Mouse (Mus musculus) leukemia stem cell, adult 10-12 weeks (primary cell): Measurements from ENCODE around the gene Rab1b. TPM values are rescaled to one million over a fixed set of nuclear protein-coding genes. Genes with fewer than 3 reads are reported as not detected.

Experiments
- polyA plus RNA-seq: library from polyadenylated mRNA; stranded (reverse); fragments of >175 nt; gene quantifications from 2 replicates; pipeline ENCODE4 v1.2.3, GENCODE M21; 2012; ENCODE audit warnings: low replicate concordance

The Rab1b gene
- 269 and 344 TPM in 2 replicates for polyA plus RNA-seq

DNA sequence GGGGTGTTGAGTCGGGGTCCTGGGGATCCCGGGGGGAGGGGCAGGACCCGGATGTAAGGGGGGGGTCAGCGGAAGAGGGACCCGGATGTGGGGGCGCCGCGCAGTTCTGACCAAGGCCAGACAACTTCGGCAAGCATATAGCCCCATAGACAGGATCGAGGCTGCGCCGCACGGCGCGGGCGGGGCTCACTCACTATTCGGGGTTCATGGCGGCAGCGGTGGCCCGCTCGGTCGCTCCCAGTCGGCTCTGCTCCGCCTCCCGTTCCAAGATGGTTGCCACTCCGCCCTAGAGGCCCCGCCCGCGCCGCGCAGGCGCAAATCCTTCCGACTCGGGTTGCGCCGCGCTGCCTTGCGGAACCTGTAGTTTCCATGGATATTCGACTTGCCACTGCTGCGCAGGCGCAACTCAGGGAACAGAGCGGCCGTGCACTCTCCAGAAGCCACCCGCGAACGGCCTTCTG lies at the start of gene Rab1b:
Gene Rab1b, minus strand, starts transcription at position 342 of the 461 bp plus-strand sequence.

DNA sequence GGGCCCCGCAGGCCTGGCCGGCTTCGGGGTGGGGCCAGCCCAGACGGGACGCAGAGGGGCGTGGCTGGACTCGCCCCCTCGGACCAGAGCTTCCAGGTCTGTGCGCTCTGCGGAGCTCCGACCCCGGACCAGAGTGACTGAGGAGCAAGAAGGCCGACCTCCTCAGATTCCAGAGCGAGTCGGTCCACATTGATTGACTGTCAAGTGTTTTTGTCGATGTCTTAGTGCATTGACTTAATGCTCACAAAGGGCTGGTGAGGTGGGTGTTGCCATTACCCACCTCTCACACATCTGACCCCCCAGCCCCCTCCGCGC lies 11.5 kb upstream of the Rab1b start, which contains the start of gene Klc2:
Gene Klc2, minus strand, starts transcription at position 177 of the 315 bp plus-strand sequence.

GRCm38 (mm10) chr19:5098363-5099143 lies 8.3 kb downstream of the Rab1b start, which contains the start of gene Cnih2:
Cnih2 (minus strand) TSS chr19:5098521.

GRCm38 (mm10) chr19:5087884-5088728 lies 18.8 kb downstream of the Rab1b start, which contains the start of gene Yif1a:
Yif1a (plus strand) TSS chr19:5088538.

GRCm38 (mm10) chr19:5085145-5085863 lies 21.6 kb downstream of the Rab1b start, which contains the start of gene Tmem151a:
Tmem151a (minus strand) TSS chr19:5085531.

DNA sequence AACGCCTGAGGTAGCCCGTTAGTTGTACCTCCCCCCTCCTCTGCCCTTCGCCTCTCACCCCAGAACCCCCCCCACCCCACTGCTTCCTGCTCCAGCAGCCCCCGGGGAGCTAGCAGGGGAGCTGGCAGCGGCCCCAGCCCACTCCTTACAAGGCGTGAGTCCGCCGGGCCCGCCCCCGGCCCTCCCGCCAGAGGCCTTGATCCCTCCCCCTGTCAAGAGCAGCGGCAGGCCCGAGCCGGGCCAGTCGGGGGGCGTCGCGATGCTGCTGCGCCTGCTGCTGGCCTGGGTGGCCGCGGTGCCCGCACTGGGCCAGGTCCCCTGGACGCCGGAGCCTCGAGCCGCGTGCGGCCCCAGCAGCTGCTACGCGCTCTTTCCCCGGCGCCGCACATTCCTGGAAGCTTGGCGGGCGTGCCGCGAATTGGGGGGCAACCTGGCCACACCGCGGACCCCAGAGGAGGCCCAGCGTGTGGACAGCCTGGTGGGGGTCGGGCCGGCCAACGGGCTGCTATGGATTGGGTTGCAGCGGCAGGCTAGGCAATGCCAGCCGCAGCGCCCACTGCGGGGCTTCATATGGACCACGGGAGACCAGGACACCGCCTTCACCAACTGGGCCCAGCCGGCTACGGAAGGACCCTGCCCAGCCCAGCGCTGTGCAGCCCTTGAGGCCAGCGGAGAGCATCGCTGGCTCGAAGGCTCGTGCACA lies 38.9 kb downstream of the Rab1b start, which contains the start of gene Cd248:
Gene Cd248, plus strand, starts transcription at position 212 of the 703 bp plus-strand sequence.

GRCm38 (mm10) chr19:5050047-5050905 lies 56.6 kb downstream of the Rab1b start, which contains the start of gene Rin1:
Rin1 (plus strand) TSS chr19:5050481.

Other genes starting within 250 kb of the Rab1b start
- gene Actn3, start 229.2 kb downstream of the Rab1b start, polyA plus RNA-seq, result 0.37 and 0.66 TPM in 2 replicates
- gene Zdhhc24, start 228.4 kb downstream of the Rab1b start, polyA plus RNA-seq, result 5.1 and 6.1 TPM in 2 replicates
- 4.4 and 8.3 TPM in 2 replicates for gene Bbs1, start 200.4 kb downstream of the Rab1b start, polyA plus RNA-seq
- 49.7 and 54.1 TPM in 2 replicates for gene Dpp3, start 178.8 kb downstream of the Rab1b start, polyA plus RNA-seq
- gene Peli3, start 163.9 kb downstream of the Rab1b start, polyA plus RNA-seq, result 0.11 and 0.36 TPM in 2 replicates
- 41.9 and 74.6 TPM in 2 replicates for gene Mrpl11, start 144.9 kb downstream of the Rab1b start, polyA plus RNA-seq
- 0.14 and 0.37 TPM in 2 replicates for gene Npas4, start 116.8 kb downstream of the Rab1b start, polyA plus RNA-seq
- gene Slc29a2, start 83.2 kb downstream of the Rab1b start, polyA plus RNA-seq, result 3.2 and 6.6 TPM in 2 replicates
- 6.5 TPM in 2 replicates for gene B4gat1, start 68.2 kb downstream of the Rab1b start, polyA plus RNA-seq
- not detected in 2 replicates for gene AC124502.3, start 68.2 kb downstream of the Rab1b start, polyA plus RNA-seq
- 29.9 and 97.0 TPM in 2 replicates for gene Brms1, start 65.7 kb downstream of the Rab1b start, polyA plus RNA-seq
- 0.43 and 0.90 TPM in 2 replicates for gene Rin1, start 56.6 kb downstream of the Rab1b start, polyA plus RNA-seq
- gene Cd248, start 39.0 kb downstream of the Rab1b start, polyA plus RNA-seq, result 4.3 and 7.0 TPM in 2 replicates
- gene Tmem151a, start 21.5 kb downstream of the Rab1b start, polyA plus RNA-seq, result 0.09 and 1.3 TPM in 2 replicates
- 12.3 and 39.3 TPM in 2 replicates for gene Yif1a, start 18.5 kb downstream of the Rab1b start, polyA plus RNA-seq
- gene Cnih2, start 8.6 kb downstream of the Rab1b start, polyA plus RNA-seq, result 2.3 and 6.4 TPM in 2 replicates
- gene Klc2, start 11.5 kb upstream of the Rab1b start, polyA plus RNA-seq, result 18.0 and 32.6 TPM in 2 replicates
- gene Pacs1, start 166.0 kb upstream of the Rab1b start, polyA plus RNA-seq, result 116 and 125 TPM in 2 replicates
- gene Sf3b2, start 188.4 kb upstream of the Rab1b start, polyA plus RNA-seq, result 314 and 709 TPM in 2 replicates
- 0.16 and 0.23 TPM in 2 replicates for gene Gal3st3, start 191.3 kb upstream of the Rab1b start, polyA plus RNA-seq
- gene Catsper1, start 228.7 kb upstream of the Rab1b start, polyA plus RNA-seq, result not detected in 2 replicates
- not detected in 2 replicates for gene Cst6, start 242.5 kb upstream of the Rab1b start, polyA plus RNA-seq